Mouse (Mus musculus): ENCODE data around the gene Abo. TPM values are rescaled to one million over a fixed set of nuclear protein-coding genes. Genes with fewer than 3 reads are reported as not detected.
"Not testable (repeated sequence)": the region's sequence is repeated elsewhere in the genome, so short reads cannot be mapped to it uniquely, and the experiment has no call there.

Abo gene
- not detected in 2 replicates for total RNA-seq (2021)
- long read RNA-seq, experiment 1: 0 reads
- long read RNA-seq, experiment 2: 0 reads

DNA sequence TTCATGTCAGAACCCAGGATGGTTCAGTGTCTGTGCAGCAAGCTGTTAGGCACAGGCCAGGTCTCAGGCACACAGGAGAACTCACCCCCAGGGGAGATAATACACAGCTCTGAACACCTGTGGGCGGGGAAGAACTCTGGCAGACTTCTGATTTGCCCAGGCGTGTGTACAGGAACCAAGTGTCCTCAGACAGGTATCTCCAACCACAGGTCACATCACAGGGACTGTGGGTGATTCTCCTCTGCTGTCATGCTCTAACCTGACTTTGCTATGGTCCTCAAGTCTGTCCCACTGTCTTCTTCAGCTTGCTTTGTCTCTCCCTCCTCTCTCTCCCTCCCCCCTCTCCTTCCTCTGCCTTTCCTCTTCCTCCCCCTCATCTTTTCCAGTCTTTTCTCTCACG is at the start of gene Abo:
Gene Abo (minus strand): TSS at position 101 of the 400 bp plus-strand sequence.
- DNase-seq: no peak

DNA sequence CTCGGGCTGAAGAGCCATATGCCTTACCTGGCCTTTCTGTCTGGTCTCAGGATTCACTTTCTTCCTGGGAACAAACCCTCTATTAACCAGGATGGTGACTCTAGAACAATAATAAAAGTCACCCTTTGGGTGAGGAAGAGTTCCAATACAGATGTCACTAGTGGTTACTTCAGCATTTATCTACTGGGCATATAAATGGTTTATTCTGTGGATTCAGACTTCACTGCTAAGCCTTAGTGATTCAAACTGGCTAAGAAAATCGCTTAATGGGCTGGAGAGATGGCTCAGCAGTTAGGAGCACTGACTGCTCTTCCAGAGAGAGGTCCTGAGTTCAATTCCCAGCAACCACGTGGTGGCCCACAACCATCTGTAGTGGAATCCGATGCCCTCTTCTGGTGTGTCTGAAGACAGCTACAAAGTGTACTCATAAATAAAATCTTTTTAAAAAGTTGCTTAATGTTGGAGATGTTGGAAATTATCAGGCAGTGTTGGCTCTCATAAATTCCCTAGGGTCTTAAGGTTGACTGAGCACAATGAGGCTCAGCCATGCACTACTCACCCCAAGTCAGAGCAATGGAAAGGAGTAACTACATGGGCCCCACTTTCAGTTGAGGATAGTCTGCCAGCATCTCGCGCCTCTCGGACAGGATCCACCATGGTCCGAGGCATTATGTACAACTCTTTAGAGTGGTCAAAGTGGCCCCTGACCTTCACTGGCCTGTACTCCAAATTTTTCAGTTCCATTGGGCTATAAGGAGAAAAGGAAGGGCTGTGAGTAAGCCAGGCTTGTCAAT is 49.6 kb upstream of the Abo start:
- DNase-seq: no peak

DNA sequence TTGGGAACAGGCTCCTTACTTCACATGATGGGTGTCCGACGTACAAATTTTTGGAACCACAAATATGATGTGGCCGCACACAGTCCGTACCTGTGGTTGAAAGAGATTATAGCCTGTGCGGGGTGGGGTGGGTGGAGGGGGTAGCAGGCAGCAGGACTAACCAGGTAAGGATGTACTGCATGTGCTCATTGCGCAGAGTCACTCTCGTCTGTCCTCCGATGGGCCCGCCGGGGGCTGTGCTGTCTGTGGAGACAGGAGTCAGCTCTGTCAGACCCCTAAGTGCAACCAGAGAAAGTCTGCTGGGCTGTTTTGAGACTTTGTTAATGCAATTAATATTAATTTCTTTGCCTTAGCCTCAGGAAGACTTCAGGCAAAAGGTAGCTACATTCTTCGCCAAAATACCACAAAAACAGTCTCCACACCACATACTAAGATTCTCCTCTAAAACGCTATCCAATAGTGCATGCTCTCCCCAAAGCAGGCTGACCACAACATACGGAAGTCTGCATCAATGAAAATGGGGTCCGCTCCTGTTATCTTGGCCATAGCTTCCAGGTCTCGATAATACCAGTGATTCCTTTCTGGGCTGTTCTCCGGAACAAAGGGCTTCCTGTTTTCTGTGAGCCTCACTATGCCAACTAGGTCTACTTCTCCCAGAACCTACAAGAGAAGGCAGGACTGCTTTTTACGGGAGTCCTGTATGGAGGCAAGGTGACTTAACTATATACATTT is 48.8 kb upstream of the Abo start:
- DNase-seq: no peak

- no peak for DNase-seq
Observed at GRCm38 (mm10) chr2:26912253-26912770, 47.5 kb upstream of the Abo start.

- peak; percentile 80 for DNase-seq
Observed at GRCm38 (mm10) chr2:26910994-26911765, 46.4 kb upstream of the Abo start.

GRCm38 (mm10) chr2:26910124-26910993 is 45.6 kb upstream of the Abo start, which contains the start of the genes Med22 and Rpl7a:
Gene Med22, minus strand, starts transcription at chr2:26910677.
Gene Rpl7a, plus strand, starts transcription at chr2:26910764.
- peak; percentile 100 for DNase-seq

DNA sequence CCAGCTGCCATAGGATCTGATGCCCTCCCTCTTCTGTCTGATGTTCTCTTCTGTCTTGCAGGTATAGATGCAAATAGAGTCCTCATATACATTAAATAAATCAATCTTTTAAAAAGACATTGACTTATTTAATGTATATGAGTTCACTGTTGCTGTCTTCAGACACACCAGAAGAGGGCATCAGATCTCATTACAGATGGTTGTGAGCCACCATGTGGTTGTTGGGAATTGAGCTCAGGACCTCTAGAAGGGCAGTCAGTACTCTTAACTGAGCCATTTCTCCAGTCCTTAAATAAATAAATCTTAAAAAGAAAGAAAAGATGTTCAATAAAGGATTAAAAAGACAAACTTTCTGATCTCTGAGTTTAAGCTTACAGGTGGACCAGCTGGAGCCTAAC is 44.6 kb upstream of the Abo start:
- no peak for DNase-seq

GRCm38 (mm10) chr2:26908710-26909386 is 44.1 kb upstream of the Abo start:
- DNase-seq: no peak

DNA sequence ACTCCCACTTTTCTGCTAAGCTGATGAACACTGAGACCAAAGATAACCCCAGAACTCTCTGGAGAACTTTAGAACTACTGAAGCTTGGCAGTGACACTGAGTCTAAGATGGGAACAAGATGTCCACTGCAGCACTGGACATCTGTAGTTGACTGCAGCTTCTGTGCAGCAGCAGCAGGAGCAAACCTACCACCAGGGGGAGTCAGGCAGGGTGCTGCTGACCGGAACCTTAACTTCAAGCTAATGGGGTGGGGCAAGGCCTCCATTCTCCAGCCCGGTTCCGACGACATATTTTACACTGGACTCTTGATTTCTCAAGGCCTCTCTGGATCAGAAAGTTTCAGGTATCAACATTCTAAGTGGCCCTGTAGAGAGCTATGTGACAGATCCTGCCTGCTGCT is 42.3 kb upstream of the Abo start:
- peak; percentile 83 for DNase-seq

DNA sequence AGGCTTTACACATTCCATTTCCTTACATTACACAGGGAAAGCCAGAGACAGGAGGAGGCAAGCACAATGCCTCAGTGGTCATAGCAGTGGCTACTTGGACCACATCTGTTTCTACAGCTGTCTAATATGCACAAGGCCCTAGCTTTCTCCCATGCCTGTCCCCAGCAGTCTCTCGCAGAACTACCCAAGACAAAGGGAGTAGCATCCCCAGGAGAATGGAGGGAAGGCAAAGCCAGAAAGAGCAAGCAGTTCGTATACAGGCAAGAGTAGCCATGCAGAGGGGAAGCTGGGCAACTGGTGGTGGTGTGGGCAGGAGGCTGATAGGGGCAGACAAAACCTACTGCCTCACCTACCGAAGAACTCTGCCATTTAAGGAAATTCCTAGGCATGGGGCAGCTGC is 41.7 kb upstream of the Abo start:
- no peak for DNase-seq

DNA sequence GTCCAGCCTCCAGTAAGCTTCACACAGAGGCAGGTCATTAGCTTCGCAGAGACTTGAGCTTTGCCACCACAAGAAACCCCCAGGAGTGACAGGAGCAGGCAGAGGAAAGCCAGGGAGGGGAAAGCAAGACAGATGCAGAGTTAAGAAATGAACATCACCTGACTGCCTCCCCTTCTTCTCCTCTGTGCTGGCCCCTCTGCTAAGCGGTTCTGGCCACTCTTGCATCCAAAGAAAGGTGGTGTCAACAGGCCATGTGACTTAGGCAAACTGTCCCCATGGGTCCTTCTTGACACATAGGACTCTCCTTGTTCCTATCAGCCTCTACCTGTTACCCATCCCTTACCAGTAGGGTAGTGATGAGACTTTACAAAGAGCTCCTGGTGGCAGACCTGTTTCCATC is 41.2 kb upstream of the Abo start:
- no peak for DNase-seq

DNA sequence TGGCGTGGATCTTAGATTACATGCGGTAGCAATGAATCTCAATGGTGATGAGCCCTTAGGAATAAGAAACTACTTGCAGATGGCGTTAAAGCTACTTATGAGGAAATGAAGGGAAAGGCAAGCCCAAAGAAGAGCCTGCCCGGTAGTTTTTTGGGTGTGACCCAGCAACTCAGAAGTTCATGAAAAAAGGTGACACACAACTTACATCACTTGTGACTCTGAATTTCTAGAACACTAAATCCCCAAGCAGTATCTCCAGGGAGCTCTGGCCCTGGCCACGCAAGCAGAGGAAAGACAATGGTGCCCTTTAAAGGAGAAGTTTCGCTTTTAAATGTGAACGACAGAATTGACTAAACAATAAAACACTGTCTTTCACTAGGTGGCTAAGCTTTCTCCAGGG is 38.5 kb upstream of the Abo start:
- DNase-seq: peak; percentile 40

DNA sequence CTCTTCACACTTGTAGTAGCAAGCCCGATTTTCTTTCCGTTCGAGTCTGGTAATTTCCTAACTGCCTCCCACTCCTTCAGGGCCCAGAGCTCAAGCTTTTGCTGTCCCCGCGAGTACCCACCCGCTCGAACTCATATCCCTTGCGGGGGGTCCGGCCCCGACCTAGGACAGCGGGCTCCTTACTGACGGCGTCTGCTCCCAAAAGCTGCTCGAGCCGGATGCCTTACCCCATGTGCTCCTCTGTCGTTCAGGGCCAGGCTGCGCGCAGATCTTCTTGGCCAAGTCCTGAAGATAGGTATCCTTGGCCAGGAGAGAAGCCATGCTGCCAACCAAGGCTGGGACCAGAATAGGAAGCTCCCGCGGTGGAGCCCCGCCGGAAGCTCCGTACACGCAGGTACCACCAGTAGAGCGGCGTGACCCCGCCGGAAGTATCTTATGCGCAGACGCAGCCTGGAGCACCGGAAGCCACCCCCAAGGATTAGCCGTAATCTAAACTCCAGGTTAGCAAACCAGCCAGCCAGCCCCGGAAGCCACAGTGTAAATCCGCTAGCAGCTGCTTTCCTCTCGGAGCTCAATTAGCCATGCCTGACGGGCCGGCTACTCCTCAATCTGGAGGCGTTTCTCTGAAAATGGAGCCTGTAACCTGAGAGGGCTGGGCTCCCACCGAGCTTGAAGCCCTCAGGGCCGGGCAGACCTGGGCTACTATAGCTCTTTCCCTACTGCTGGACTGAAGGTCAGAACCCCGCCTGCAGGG is 37.9 kb upstream of the Abo start, which contains the start of gene Surf6:
Gene Surf6 (minus strand): TSS at position 413 of the 754 bp plus-strand sequence.
- peak; percentile 97 for DNase-seq

- DNase-seq: no peak
Observed at GRCm38 (mm10) chr2:26901834-26902400, 37.1 kb upstream of the Abo start.

DNA sequence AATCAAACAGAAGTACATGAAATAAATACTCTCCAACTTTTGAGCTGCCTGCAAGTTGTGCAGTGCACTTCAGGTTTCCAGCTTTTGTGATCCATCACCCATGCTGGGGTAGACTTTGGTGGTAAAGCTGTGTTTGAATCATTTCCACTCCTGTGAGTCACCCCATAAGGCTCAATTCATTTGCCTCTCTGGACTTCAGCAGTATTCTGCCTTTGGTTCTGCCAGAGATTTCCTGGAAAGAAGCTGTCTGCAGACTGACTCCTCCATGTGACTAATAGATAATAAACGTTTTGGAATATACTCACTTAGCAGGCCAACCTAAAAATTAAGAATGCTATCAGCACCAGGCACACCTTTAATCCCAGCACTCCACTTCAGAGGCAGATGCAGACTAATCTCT is 36.0 kb upstream of the Abo start:
- DNase-seq: no peak

DNA sequence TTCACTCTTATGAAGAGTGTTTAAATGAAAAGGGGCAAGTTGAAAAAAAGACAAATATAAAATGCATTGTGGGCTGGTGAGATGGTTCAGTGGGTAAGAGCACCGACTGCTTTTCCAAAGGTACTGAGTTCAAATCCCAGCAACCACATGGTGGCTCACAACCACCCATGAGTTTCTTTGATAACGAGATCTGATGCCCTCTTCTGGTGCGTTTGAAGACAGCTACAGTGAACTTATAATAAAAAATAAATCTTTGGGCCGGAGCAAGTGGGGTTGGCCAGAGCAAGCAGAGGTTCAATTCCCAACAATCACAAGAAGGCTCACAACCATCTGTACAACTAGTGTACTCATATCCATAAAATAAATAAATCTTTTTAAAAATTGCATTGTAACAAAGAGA is 31.1 kb upstream of the Abo start:
- DNase-seq: no peak

DNA sequence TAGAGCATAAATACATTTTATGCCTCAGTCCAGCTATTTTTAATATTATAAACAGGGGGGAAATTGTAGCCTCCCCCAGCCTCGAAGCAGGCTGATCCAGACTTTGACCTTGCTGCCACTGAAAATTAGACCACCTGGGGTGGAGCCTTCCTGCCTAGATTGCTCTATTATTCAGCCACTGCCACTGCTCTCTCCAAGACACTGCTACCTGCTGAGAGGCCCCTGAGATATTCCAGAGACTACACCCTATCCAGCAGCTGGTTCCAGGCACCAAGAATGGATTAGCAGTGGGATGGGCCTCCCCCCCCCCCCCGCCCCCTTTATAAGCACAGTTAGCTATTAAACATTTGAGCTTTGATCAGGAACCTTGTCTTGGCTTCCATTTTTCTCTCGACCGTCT is 21.4 kb upstream of the Abo start:
- not testable (repeated sequence) for DNase-seq

GRCm38 (mm10) chr2:26885541-26885940 is 20.8 kb upstream of the Abo start:
- not testable (repeated sequence) for DNase-seq

DNA sequence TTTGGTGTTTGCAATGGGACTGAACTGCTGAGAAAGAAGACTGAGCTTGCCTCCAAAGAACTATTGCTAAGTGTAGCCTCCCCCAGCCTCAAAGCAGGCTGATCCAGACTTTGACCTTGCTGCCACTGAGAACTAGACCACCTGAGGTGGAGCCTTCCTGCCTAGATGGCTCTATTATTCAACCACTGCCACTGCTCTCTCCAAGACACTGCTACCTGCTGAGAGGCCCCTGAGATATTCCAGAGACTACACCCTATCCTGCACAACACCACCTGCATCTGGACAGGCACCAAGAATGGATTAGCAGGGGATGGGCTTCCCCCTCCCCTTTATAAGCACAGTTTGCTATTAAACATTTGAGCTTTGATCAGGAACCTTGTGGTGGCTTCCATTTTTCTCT is 13.8 kb upstream of the Abo start:
- DNase-seq: no peak

- DNase-seq: no peak
Observed at GRCm38 (mm10) chr2:26870666-26871065, 5.9 kb upstream of the Abo start.

Measured in adrenal gland, postnatal 14 days (tissue).